Mouse (Mus musculus) thymus, adult 2 months (tissue): ENCODE measurements at regions not wholly inside any gene's neighbourhood (a gene's known extent, or its start where the extent isn't known, plus 50 kb on each side); places are given as distances from the start of the nearest gene placed in this dataset.

Experiments
- CTCF ChIP-seq: fragments of 200-500 bp; IDR thresholded peaks from 2 replicates; pipeline ENCODE4 v1.5.1; 2012; ENCODE audit warnings: mild to moderate bottlenecking, control low read depth, low read length, moderate library complexity, borderline replicate concordance; ENCODE audit not compliant: control insufficient read depth, poor library complexity, insufficient read depth; ENCODE audit errors: extremely low read depth
- POLR2A ChIP-seq: fragments of 200-500 bp; IDR thresholded peaks from 2 replicates; pipeline ENCODE4 v1.6.1; 2012; ENCODE audit warnings: mild to moderate bottlenecking, low read length, control low read depth, moderate library complexity; ENCODE audit not compliant: control insufficient read depth, poor library complexity, insufficient read depth; ENCODE audit errors: extremely low read depth

- TF ChIP-seq POLR2A (no peak), CTCF (no peak)
Observed at GRCm38 (mm10) chr10:16714526-16714925, 1008.5 kb upstream of the Cited2 start.
